Mouse (Mus musculus) ES-CJ7 (cell line): ENCODE measurements at regions not wholly inside any gene's neighbourhood (a gene's known extent, or its start where the extent isn't known, plus 50 kb on each side); places are given as distances from the start of the nearest gene placed in this dataset.
A peak's percentile ranks its signal among the peaks of the same experiment; 100 is the strongest.

Experiments used
- DNase-seq: peaks from one replicate; pipeline ENCODE4 v3.0.0; 2011; ENCODE audit warnings: low read depth, low spot score

DNA sequence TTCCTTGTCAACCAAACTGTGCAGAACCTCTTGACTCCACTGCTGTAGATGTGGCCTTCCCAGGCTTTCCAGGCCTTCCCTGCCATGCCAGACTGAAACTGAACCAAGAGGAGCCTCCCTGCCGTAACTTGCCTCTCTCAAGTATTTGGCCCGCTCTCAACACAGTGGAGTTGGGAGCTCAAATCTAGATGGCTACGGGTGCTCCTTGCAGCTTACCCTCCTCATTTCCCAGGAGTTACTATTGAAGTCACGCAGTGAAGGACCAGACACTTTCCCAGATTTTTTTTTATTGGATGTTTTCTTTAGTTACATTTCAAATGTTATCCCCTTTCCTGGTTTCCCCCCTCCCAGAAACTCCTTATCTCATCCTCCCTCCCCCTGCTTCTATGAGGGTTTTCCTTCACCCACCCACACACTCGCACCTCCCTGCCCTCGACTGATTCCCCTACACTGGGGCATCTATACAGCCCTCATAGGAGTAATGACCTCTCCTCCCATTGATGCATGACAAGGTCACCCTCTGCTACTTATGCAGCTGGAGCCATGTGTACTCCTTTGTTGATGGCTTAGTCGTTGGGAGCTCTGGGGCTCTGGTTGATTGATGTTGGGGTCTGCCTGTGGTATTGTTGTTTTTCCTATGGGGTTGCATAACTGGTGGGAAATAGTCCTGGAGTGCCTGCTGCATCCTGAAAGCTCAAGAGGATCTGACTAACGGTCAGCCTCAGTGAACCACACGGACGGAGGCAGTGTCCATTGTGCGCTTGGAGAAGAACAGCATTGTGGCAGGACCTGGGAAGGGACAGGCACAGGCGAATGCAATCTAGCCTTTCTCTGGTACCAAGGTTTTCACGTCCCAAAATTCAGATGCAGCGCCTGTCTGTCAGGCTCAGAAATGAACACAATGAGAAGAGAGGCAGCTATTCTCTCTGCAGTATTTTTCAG is 602.5 kb downstream of the Dok5 start:
- no peak for DNase-seq

DNA sequence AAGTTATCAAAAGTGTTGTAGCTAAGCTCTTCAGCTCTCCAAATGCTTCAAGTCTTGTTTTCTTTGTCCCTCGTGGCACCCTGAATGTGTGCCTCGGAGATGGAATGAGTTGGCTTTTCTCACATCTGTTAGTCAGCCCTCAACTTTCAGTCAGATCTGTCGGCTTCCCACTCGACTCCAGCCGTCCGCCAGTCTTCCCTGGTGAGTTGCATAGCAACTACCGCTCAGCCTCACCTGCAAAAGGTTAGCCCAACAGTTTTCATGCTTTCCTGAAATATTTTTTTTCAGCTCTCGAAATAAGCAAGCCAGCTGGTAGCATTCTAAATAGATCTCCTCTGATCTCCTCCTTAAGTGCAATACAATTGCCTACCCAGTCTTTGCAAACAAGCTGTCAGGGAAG is 601.2 kb downstream of the Dok5 start:
- no peak for DNase-seq

DNA sequence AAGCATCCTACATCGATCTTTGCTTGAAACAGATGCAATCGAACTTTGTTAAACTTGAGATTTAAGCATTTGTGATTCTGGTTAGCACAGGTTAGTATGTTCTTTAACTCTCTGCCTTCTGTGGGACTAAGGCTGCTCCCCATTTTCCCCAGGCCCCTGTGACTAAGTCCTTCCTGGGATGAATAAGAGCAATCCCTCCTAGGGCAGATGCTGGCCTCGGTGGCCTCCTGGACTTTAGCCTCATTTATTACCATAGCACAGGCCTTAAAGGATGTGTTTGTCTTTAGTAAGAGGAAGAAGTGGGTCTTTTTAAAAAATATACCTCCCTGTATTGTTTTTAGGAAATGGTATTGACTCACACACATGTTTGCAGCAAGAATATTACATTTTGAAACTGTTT is 599.9 kb downstream of the Dok5 start:
- no peak for DNase-seq

DNA sequence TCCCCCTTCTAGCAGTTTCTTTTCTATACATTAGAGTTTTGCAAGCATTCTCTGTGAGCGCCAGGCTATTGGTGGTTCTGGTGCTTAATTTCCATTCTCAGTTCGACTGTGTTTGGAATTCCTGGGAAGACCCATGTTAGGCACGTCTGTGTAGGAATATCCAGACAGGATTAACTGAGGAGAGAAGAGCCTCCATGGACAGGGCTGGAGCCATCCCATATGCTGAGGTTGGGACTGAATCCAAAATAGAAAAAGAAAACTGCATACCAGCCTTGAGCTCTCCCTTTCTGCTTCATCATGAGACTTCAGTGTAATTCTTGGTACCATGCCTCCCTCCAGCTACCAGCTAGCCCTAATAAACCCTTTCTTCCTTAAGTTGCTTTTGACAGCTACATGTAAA is 595.3 kb downstream of the Dok5 start:
- DNase-seq: no peak

DNA sequence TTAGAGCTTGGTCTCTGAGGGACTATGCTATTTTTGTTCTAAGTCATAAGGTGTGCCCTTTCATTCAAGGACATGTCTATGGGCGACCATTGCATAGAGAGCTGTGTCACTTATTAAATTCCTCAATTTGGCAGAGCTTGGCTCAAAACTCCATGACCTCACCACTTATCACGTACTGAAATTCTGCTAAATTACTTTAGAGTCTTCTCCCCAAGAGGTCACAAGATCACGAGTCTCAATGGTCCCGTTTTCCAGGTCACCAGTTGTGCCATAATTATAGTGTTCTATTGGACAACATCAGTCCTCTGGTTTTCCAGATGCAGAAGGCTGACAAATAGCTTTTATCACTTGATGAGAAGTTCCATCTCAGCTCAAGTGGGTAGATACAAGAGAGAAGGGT is 576.9 kb downstream of the Dok5 start:
- DNase-seq: no peak

DNA sequence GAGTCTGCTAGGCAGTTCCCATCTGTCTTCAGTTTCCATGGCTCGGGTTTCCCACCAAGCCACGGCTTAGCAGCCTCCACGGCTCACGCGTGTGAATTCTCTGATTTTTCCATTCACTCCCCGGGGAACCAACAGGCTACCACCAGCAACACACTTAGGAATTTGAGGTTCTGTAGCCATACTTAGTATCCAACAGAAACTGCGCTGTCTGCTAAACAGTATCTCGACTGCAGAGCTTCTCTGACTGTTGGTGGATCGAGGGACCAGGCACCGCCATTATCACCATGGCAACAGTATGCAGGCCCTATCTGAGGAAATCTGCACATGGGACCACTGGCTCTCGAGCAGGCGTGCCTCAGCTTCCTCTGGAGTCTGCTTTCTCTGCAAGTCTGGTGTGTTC is 574.4 kb downstream of the Dok5 start:
- peak; percentile 31 for DNase-seq

DNA sequence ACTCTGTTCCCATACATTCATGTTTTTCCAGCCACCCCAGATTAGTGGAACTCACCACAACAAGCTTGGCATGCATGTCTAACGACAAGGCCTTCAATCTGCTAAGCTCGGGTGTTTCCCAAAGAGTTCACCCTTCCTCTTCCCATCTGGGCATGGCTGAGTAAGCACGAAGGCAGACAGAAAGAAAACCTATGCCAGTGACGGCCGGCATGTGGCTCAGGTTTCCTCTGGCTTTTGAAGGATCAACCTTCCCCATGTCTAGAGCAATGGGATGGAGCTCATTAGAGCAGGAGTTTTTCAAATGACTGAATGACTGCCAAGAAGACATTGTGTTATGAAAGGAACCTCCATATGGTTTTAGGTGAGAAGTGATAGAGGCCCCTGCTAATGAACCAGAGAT is 566.9 kb downstream of the Dok5 start:
- no peak for DNase-seq

DNA sequence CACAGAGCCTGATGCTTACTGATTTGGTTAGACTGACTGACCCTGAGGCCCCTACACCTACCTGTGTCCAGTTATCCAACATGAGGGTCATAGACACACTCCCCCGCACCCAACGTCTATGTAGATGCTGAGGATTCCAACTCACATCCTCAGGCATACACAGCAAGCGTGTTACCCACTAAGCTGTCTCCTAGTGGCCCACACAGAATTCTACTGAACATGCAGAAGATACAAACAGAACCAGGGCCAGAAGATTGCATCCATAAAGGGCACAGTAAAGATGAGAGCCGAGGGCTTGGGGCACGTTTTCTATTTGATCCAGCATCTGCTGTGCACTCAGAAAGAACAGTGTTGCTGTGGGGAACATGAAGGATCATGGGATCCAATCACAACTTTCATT is 564.0 kb downstream of the Dok5 start:
- no peak for DNase-seq

DNA sequence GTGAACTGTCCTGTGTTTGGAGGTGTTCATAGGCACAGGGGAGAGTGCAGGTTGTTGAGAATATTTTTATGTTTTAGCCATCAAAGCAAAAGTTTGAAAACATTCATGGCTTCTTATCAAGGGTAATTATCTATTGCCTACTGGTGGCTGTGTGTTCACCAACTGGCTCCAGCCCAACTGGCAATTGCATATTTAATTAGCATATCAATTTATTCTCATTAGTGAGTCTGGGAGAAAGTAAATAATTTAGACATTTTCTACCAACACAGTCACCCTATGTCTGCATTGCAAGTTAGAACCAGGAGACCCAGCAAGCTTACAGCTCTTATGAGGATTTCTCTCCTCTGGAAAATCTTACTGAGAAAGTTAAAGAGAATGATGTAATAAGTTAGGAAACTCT is 561.0 kb downstream of the Dok5 start:
- DNase-seq: no peak

DNA sequence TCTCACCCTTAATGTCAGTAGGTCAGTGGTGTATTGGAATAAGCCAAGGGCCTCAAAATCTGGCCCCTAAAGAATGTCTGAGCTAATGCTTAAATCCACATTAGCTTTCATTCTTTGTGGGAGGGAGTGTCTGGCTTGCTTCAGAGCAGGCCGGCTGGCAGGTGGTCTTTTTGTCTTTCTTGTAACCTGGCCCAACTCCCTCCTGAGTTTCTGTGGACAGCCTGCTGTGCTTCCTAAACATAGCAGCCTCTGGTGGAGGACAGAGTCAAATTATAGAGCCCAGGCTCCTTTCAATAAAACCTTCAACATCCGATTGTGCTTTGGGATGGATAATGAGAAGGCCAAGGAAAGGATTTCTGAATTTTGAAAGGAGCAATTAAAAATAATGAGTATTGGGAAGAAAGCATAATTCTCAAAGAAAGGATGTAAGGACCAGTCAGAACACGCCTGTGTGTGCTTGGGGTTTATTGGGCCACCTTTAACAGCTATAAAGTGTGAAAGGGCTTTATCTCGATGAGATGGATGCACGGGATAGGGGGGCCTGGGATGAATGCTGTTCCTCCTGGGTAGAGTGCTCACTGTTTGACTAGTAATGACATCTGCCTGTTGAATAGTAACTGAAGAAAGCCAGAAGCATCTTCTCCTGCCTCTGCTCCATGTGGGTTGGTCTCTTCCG is 554.2 kb downstream of the Dok5 start:
- DNase-seq: peak; percentile 68

DNA sequence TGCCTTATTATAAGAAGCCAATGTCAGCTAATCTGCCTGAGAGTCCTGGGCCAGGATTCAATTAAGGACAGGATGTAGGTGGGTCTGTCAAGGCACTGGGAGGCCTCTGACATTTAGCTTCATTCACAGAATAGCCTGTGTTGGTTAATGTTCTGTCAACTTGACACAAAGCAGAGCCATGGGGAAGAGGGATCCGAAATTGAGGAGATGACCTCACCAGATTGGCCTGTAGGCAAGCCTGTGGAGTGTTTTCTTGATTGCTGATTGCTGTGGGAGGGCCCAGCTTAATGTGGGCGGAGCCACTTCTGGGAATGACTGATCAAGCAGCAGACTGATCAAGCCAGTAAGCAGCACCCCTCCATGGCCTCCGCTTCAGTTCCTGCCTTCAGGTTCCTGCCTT is 548.5 kb downstream of the Dok5 start:
- peak; percentile 45 for DNase-seq

DNA sequence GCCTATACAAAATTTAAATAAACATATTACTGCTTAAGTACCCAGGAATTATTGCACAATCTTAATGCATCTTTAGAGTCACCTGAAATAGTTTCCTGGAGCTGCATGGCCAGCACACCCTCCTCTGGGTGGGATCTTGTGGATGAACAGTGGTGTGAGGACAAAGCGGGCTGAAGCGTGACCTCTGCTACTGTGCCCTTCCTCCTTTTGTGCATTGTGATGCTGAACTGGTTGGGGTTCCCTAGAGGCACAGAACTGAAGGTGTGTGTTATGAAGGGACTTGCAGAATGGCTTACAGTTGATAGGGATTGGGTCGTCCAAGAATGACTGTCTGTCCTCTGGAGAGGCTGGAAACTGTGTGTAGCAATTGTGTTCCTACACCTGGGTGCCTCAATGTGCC is 547.7 kb downstream of the Dok5 start:
- DNase-seq: peak; percentile 83

DNA sequence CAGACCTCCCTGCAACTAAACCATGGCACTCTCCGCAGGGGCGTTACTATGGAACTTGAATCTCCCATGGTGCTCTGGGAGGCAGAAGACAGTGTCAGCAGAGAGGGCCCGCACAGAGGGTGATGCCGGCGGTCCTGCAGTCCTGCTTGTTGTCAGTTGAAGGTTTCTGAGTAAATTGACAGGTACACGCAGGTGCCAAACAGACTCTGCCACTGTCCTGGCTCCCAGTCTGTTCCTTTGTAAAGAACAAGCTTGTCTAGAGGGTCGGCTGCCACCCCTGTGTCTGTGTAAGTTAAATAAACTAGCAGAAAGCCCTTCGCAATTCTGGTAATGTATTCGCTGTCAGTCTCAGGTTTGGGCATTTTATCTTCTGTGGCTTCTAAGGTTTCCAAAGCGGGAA is 521.6 kb downstream of the Dok5 start:
- peak; percentile 18 for DNase-seq

DNA sequence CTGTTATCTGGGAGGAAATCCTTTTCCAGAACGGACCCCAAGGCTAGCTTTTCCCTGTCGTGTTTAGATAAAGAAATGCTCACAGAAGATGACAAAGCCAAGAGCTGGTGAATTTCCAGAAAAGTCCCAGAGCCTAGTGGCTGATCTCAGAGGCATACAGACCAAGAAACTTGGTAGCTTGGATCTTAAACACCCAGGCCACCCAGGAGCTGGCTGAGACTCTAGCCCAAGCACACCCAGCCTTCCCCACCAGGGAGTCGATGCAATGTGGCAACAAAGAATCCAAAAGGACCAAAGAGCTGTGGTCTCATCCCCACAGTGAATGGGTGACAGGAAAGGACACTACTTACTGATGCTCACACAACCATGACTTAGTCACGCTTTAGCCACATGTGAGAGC is 513.8 kb downstream of the Dok5 start:
- DNase-seq: no peak

DNA sequence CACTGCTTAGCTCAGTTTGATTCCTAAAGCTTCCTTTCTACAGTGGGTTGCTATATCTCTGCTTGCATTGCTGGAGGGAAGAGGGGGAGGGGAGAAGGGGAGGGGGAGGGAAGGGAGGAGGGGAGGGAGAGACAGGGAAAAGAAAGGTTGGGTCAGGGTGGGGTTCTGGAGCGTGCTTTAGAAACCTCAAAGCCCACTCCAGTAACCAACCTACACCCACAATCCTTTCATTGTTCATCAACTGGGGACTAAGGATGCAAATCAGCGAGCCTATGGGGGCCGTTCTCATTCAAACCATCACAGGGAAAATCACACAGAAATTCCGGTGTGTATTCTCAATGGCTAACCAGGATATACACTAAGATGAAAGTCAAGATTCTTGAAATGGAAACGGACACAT is 510.7 kb downstream of the Dok5 start:
- DNase-seq: peak; percentile 77

DNA sequence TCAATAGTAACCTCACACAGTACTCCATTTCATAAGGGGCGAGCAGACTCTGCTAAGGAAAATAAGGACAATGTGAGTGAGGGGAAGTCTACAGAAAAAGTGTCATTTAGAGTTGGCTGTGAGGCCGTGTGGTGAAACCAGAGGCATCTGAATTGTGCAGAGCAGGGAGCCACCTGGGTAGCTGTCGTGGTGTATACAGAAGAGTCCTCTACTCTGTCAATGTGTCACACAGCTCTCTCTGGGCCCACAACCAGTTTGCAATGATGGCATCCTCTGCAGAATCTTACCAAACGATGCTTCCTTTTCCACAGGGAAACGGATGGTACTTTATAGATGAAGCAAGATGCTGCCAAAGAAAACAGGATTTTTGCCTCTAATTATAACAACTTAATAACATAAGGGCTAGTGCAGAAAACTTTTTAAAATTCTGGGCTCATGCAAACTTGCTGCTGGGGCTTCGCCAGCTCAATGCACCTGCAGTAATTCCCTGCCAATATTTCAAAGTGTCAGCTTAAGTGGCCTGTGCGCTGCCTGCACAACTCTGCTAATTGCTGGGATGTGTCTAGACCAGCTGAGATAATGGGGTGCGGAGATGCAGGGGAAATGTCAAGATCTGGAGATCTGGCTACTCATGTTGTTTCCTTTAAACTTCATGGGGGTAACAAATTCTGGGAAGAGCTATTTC is 505.8 kb downstream of the Dok5 start:
- no peak for DNase-seq

DNA sequence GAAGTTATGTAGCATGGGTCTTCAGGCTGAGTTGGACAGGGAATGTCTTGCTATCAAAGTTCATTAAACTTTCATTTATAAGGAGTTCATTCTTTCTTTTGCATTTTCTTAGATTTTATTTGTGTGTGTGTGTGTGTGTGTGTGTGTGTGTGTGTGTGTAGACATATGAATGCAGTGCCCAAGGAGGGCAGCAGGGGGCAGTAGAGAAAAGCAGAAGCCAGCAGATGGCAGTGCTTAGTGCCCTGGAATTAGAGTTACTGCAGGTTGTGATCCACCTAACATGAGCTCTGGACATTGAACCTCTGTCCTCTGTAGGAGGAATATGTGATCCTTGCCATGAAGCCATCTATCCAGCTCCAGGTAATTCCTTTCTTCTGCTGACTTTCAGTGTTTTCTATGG is 501.2 kb downstream of the Dok5 start:
- DNase-seq: peak; percentile 47

DNA sequence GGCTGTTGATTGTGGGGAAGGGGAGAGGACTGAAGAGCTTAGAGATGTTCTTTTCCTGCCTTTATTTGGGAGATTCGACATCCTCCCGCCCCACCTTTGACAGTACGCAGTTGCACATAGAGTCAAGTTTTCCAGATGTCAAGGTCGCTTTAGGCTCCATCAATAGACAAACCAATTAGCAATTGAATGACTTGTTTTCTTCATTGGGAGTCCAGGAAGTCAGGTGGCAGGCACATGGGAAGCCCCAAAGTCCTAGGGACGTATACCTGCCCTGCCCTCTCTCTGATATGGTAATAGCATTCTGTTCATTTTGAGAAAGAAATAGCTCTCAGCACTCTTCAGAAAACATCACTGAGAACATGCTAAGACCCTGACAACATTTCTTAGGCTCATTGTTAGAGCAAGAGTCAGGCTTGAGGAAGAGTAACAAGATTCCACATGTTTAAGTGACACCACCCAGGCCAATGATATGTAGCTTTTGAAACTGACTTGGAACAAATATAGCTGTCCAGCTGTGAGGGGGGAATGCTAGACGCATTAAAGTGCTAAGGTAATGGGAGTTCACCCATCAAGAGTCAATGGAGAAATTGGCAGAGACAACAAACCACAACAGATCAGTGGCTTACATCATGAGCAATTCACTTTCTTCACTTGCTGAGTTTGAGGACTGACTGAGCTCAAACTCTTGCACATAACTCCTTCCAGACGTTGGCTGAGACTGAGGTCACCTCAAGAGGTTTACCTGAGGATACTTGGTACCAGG is 499.9 kb downstream of the Dok5 start:
- DNase-seq: peak; percentile 90

DNA sequence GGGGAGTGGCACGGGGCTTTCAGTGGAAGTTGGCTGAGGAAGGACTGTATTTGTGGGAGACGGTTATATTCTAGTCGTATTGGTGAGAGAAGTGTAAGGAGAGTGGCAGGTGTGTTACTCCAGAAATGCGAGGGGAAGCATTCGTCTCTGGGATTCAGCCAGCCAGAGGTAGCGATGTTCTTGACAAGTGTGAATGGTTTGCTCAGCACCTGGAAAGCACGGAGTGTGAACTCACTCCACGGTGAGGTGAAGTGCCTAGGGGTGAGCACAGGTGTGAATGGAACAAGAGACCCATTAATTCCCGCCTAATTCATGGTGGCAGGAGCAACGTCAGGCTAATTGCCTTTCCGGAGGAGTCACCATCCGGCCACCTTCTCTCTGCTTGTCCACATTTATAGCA is 498.9 kb downstream of the Dok5 start:
- DNase-seq: peak; percentile 49

DNA sequence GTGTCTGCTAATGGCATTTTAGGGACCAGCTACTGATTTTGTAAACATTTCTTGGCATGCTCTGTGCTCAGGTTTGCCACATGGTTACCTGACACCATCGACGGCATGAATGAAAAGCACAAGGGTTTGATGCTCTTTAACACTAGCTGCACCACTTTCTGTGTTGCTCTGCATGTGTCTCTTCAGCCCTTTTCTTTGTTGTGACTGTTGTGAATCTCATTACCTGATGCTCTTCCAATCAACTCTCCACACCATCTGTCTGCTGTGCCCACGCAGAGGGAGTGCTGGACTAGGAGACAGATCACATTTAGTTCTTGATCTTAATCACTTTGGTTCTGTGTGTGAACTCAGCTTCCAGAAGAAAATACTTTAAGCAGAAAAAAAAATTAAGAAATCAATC is 496.6 kb downstream of the Dok5 start:
- no peak for DNase-seq

DNA sequence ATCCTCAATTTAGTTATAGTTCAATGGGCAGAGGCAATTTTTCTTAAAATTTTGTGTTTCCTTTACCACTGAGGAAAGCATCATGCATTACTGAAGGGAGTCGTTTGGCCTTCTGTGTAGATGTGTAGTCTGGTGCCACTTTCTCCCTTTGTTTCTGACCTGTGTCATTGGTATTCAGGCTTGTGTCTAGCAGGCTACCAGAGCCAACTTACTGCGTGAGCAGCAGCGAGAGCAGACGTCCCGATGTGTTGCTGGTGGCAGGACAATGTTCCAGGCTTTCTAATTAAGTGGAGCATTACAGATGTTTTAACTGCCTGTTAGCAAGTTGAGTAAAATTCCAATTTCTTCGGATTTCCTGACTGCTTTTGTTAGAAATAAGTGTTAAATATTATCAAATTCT is 482.2 kb downstream of the Dok5 start:
- no peak for DNase-seq

DNA sequence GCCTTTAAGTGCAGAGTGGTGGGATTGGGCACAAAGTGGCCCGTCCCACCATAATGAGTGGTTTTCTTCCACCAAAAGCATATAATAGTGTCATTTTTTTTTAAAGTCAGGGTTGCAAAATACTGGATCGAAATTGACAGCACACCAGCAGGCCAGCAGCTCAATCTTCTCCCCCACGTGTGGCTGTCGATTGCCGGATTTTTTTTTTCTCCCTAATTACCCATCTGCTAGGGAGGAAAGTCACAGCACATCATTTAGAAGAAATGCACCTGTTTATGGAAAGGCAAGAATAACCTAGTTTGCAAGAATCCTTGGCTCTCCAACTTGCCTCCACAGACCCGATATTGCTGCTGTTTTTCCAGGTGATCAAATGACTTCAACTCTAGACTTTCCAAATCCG is 464.9 kb downstream of the Dok5 start:
- DNase-seq: no peak
